Mouse (Mus musculus) lung, embryonic 14.5 days (tissue): ENCODE results near the gene B3gnt8. TPM values are rescaled to one million over a fixed set of nuclear protein-coding genes. Genes with fewer than 3 reads are reported as not detected.

Experiments used
- ATAC-seq: fragments of 200-750 bp; cut with Nextera tagmentation; 2 replicates; pipeline ENCODE4 v1.8.0; 2017; ENCODE audit warnings: mild to moderate bottlenecking, moderate TSS enrichment, moderate library complexity; ENCODE audit not compliant: insufficient read depth
- DNase-seq: peaks from one replicate; pipeline ENCODE4 v3.0.0-alpha.2; 2015
- H3K27ac ChIP-seq: fragments of 300-500 bp; sonication (generic); 2 replicates; pipeline ENCODE4 v1.5.1; 2014; ENCODE audit warnings: low read depth, mild to moderate bottlenecking, moderate library complexity
- H3K27me3 ChIP-seq: fragments of 300-500 bp; sonication (generic); 2 replicates; pipeline ENCODE4 v1.6.1; 2014; ENCODE audit warnings: low read length, control low read depth; ENCODE audit not compliant: insufficient read depth
- H3K36me3 ChIP-seq: fragments of 300-500 bp; sonication (generic); 2 replicates; pipeline ENCODE4 v1.6.1; 2014; ENCODE audit warnings: control low read depth; ENCODE audit not compliant: insufficient read depth
- H3K4me1 ChIP-seq: fragments of 300-500 bp; sonication (generic); 2 replicates; pipeline ENCODE4 v1.6.1; 2014; ENCODE audit warnings: antibody characterized with exemption, control low read depth; ENCODE audit not compliant: insufficient read depth
- H3K4me2 ChIP-seq: fragments of 300-500 bp; sonication (generic); 2 replicates; pipeline ENCODE4 v1.6.1; 2014; ENCODE audit warnings: mild to moderate bottlenecking
- H3K4me3 ChIP-seq: fragments of 300-500 bp; sonication (generic); 2 replicates; pipeline ENCODE4 v1.5.1; 2014; ENCODE audit warnings: low read depth, low read length
- H3K9ac ChIP-seq: fragments of 300-500 bp; sonication (generic); 2 replicates; pipeline ENCODE4 v1.6.1; 2014
- H3K9me3 ChIP-seq: fragments of 300-500 bp; sonication (generic); 2 replicates; pipeline ENCODE4 v1.6.1; 2016; ENCODE audit warnings: low read depth, low read length, control low read depth
- CTCF ChIP-seq: IDR thresholded peaks from 2 replicates; pipeline ENCODE4 v1.5.1; 2016; ENCODE audit warnings: antibody characterized with exemption, low read depth
- WGBS: fragments of 180-500 bp; shearing (Covaris S2); extraction: QIAGEN DNeasy Blood & Tissue Kit; methylation state at CpG from one replicate; pipeline ENCODE4 v1.1.7; 2014; 5-methylcytosine and 5-hydroxymethylcytosine counted together
- polyA plus RNA-seq: library from polyadenylated mRNA; unstranded; fragments of >200 nt; fragmentation: Nextera tagmentation; extraction: Ambion mirVana; gene quantifications from 2 replicates; pipeline ENCODE4 v1.2.1, GENCODE M21; 2014

B3gnt8 gene
- polyA plus RNA-seq, 1 experiment from 2014 or later: 3.5 TPM

GRCm38 (mm10) chr7:25674297-25674696 is 47.8 kb downstream of the B3gnt8 start:
- Histone ChIP-seq H3K27me3 (peaks cover 32% of the 10 kb centered on the region), H3K4me2 (peak overlapping the region; percentile 56), H3K9ac (no peak overlapping the region), H3K36me3 (peaks cover under 1% of the 10 kb centered on the region; the same call in 1 of the 2 replicates), H3K4me3 (peak overlapping the region; percentile 29; the same call in 1 of the 2 replicates), H3K4me1 (0 out of 2 replicates have a peak, but pooled peaks cover 4% of the 10 kb centered on the region), H3K27ac (no peak overlapping the region), H3K9me3 (no peaks in the 10 kb centered on the region)
- DNase-seq (no peak), ATAC-seq (no peak)
- TF ChIP-seq CTCF: no peak
- 28% methylated on average over 9 of the region's 9 CpGs for WGBS

- WGBS: 3% methylated on average over 29 of the region's 29 CpGs
- 0 out of 2 replicates have a peak within 1 kb of the TSS, but pooled peaks have one; percentile 6 for H3K9ac ChIP-seq
- H3K9me3 ChIP-seq: no peaks in the 10 kb centered on the region
- ATAC-seq (no peak), DNase-seq (no peak)
- H3K27me3 ChIP-seq: peaks cover 32% of the 10 kb centered on the region
- H3K4me1 ChIP-seq: 0 out of 2 replicates have a peak, but pooled peaks cover 4% of the 10 kb centered on the region
- peak within 1 kb of the TSS; percentile 56 for H3K4me2 ChIP-seq
- H3K27ac ChIP-seq: no peak within 1 kb of the TSS
- no peak for TF ChIP-seq CTCF
- H3K36me3 ChIP-seq: no peaks in the 10 kb centered on the region
- peak within 1 kb of the TSS; percentile 29 for H3K4me3 ChIP-seq
These were observed 48.4 kb downstream of the B3gnt8 start, which contains the start of gene Tmem91 for GRCm38 (mm10) chr7:25674719-25675300. TSS of gene Tmem91 (minus strand) at chr7:25675166.

GRCm38 (mm10) chr7:25675405-25675804 is 49.0 kb downstream of the B3gnt8 start:
- Histone ChIP-seq H3K27ac (no peak overlapping the region), H3K4me3 (peak overlapping the region; percentile 29; the same call in 1 of the 2 replicates), H3K9ac (no peak overlapping the region), H3K4me1 (0 out of 2 replicates have a peak, but pooled peaks cover 4% of the 10 kb centered on the region), H3K4me2 (peak overlapping the region; percentile 56), H3K27me3 (peaks cover 32% of the 10 kb centered on the region), H3K36me3 (no peaks in the 10 kb centered on the region), H3K9me3 (no peaks in the 10 kb centered on the region)
- DNase-seq (no peak), ATAC-seq (no peak)
- WGBS: 50% methylated on average over 6 of the region's 6 CpGs
- TF ChIP-seq CTCF: no peak

DNA sequence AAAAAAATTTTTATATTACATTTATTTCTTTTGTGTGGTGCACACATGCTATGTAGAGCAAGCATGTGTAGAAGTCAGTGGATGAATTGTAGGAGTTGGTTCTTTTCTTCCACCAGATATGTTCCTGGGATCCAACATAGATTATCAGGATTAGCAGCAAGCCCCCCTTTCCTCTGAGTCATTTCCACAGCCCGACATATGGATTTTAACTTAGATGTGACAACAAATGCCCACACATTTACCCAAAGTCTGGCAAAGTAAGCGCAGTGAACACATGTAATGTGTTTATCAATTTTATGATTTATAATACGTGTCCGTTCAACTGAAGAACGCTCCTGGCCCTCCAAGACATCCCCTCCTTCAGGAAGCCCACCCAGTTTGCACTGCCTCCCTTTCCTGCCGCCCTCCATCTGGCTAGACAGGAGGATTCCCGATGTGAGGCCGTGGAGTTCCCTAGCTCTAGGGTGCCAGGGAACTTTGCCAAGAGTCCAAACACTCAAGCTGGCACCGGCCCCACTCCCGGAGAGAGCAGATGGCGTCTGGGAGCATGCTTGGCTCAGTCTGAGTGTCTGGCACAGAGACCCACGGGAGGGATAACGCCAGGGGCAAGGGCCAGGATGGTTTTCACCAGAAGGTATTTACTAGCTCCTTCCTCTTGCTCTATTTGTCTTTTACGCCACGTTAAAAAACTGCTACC is 49.8 kb downstream of the B3gnt8 start:
- TF ChIP-seq CTCF: no peak
- no peak overlapping the region for H3K4me3 ChIP-seq
- WGBS: 35% methylated on average over 15 of the region's 15 CpGs
- H3K4me1 ChIP-seq: peaks cover 5% of the 10 kb centered on the region
- no peak for ATAC-seq
- H3K4me2 ChIP-seq: no peak overlapping the region; the same call in 1 of the 2 replicates
- H3K36me3 ChIP-seq: no peaks in the 10 kb centered on the region
- DNase-seq: peak; percentile 84
- no peak overlapping the region for H3K9ac ChIP-seq
- H3K27ac ChIP-seq: no peak overlapping the region
- H3K27me3 ChIP-seq: peaks cover 32% of the 10 kb centered on the region
- no peaks in the 10 kb centered on the region for H3K9me3 ChIP-seq

DNA sequence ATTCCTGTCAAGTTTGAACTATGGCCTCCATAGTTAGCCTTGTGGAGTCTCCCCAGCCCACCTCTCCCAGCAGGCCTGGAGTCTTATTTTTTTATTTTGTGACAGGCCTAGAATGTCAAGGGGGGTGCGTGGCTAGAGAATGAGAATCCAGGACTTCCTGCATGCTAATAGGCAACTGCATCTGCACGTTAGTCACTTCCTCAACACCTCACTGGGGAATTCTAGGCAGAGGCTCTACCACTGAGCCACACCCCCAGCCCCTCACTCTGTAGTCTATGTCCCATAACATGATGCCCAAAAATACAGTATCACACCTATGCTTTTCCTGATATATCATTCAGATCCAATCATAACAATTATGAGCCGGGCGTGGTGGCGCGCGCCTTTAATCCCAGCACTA is 50.6 kb downstream of the B3gnt8 start:
- H3K4me3 ChIP-seq: no peak overlapping the region
- H3K4me2 ChIP-seq: no peak overlapping the region
- no peak for TF ChIP-seq CTCF
- H3K36me3 ChIP-seq: no peaks in the 10 kb centered on the region
- H3K27ac ChIP-seq: no peak overlapping the region
- H3K27me3 ChIP-seq: peaks cover 32% of the 10 kb centered on the region
- H3K9me3 ChIP-seq: no peaks in the 10 kb centered on the region
- WGBS: 86% methylated on average over 7 of the region's 7 CpGs
- peaks cover 10% of the 10 kb centered on the region for H3K4me1 ChIP-seq
- no peak overlapping the region for H3K9ac ChIP-seq
- no peak for DNase-seq
- no peak for ATAC-seq

- Histone ChIP-seq H3K4me2 (peak overlapping the region; percentile 56), H3K36me3 (0 out of 2 replicates have a peak, but pooled peaks cover 4% of the 10 kb centered on the region), H3K4me1 (peaks cover 10% of the 10 kb centered on the region), H3K27ac (no peak overlapping the region), H3K9ac (no peak overlapping the region), H3K27me3 (peaks cover 13% of the 10 kb centered on the region), H3K4me3 (peak overlapping the region; percentile 64), H3K9me3 (no peaks in the 10 kb centered on the region)
- TF ChIP-seq CTCF: peak; percentile 18; the same call in 1 of the 2 replicates
- ATAC-seq (no peak), DNase-seq (peak; percentile 37)
- 3% methylated on average over 6 of the region's 6 CpGs for WGBS
These were observed 53.5 kb downstream of the B3gnt8 start for GRCm38 (mm10) chr7:25679971-25680370.
